Mouse (Mus musculus) erythroid progenitor cell, adult 5-6 weeks (primary cell): ENCODE data around the gene Efna5. TPM values are rescaled to one million over a fixed set of nuclear protein-coding genes. Genes with fewer than 3 reads are reported as not detected.

Source experiments
- ATAC-seq: replicated peaks from 2 replicates; pipeline ENCODE4 v1.8.0; 2016; ENCODE audit warnings: moderate number of reproducible peaks, mild to moderate bottlenecking, moderate TSS enrichment, inconsistent platforms; ENCODE audit not compliant: poor library complexity, low FRiP score, severe bottlenecking
- total RNA-seq, 2 experiments: library from RNA; stranded (forward) in 1 of 2; stranded (reverse) in 1 of 2; fragments of 150-400 nt in 1 of 2; fragments of 186-747, 209-891 nt in 1 of 2; gene quantifications; 2 replicates each; pipeline versions ENCODE4 v1.2.3 to v1.2.4; 2015 to 2017; ENCODE audit warnings: low replicate concordance in 2 of 2

The Efna5 gene
- total RNA-seq, 2 experiments from 2014 or later = not detected

DNA sequence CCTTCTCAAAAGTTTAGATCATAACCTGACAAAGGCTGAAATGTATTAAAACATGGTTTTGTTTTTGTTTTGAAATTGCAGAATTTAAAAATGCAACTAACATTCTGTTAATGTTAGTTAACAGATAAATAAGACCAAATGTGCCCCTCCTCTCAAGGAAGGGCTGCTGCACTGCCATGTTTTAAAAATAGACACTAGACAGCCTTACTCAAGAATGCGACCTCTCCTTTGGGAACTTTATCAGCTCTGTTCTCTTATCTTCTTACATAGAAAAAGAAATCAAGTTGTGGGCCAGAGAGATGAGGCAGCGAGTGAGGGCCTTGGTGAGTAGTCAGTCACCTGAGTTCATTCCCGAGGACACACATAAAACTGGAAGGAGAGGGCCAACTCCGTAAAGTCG, 158.2 kb downstream of the Efna5 start:
- ATAC-seq = no peak

DNA sequence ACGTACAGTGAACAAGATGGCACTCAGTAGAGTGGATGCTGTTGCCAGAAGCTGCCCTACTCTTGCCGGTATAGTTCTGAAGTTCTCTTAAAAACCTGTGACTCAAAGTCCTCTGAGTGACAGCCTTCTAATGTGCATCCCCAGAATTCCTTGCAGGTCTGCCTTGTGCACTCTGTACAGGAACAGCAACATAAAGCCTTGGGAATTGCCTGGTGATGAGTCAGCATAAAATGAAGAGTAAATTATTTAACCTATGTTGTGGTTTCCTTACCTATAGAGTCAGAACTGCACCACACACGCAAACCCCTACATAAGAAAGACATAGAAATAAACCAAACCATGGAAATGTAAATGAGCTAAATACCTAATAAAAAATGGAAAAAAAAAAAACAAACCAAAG, 159.5 kb downstream of the Efna5 start:
- ATAC-seq = no peak

DNA sequence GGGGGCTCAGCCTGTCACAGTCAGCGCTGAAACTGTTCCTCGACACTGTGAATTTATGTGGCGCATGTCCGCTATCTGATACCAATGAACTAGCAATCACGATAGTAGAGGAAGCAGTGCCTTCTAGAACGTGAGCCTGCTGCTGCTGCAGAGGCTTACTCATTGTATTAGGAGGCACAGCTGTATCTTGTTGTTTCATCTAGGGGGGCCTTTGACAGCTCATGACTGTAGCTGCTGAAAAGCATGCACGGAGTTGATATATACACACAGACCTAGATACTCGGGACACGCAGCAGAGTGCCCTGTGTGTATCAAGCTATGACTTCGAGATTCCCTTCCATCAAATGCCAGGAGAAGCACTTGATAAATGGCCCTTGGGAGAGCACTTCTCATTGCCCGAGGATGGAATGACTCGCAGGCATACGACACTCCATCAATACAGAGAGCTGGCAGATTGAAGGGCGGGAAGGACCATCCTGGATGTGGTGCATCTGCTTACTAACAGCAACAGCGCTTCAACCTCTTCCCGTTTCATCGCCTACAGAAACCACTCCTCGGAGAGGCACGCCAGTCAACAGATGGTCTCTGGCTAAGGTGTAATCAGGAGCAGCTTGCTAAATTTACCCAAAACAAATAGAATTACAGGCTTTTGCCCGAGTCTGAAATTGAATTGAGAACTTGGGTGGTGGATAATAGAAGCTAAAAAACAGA, 160.2 kb downstream of the Efna5 start:
- ATAC-seq = no peak

GRCm38 (mm10) chr17:62717426-62718131, 163.5 kb downstream of the Efna5 start:
- ATAC-seq = no peak

DNA sequence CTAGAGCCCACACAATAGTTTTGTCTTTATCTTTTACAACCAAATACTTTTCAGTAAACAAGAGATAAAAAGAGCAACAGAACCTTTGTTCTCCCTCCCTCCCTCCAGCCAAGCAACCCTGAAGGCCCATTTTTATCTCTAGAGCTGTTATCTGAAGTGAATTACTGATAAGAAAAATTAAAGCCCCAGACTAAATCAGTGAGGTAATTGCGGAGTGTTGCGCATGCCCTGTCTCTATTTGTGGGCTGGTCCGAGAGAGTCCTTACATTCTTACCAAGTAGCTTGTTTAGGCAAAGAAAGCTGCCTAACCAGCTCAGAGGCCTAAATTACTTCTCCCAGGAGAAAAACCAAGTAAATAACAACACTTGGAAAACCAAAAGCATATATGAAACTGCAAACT, 167.7 kb downstream of the Efna5 start:
- ATAC-seq = no peak

DNA sequence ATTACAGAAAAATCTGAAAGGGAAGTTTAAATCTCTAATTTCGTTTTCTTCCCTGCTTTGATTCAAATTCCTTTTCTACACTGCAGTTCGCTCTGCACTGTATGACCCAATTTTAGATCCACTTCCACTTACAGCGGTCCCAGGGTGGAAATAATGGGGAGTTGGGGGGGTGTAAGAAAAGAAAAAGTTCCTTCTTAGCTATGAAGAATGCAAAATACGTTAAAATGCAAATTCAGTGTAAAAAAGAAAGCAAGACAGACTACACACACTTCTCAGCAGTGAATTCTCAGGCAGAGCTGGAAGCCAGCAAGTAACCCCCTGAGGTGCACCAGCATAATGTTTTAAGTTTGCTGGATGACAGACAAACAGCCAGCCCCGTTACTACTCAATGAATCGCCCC, 174.7 kb downstream of the Efna5 start:
- no peak for ATAC-seq

- ATAC-seq = no peak
Measured at GRCm38 (mm10) chr17:62702020-62702814, 178.9 kb downstream of the Efna5 start.

DNA sequence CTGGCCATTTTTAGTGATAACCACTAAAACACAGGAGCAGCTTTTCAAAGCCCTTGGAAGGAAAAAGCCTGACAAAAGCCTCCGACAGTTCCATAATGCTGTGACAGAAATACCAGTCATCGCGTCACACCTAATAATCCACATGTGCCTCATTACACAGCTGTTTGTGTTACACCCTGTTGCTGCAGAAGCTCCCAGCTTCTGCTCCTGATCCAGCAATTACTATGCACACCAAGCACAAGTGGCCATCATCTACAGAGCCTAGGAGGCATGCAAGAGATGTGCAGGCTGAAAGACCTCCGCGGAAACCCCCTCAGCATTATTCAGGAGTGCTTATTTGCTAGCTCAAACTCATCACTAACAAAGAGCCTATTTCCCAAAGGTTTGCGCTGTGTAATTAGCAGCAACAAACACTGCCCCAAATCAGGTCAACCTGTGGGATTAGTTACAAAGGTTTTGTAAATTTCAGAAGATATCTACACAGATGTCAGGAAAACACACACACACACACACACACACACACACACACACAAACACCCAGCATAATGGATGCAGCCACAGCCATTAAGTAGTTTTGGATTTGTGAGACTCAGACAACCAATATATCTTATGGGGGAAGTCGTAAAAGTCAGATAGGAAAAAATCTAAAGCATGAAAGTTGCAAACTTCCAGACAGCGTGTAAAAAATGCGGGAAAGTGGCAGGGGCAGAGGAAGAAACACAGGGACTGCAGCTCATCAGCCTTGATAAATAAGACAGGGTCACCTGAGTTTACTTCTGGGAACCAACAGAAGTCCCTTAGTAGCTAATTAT, 180.1 kb downstream of the Efna5 start:
- ATAC-seq = no peak

- no peak for ATAC-seq
Measured at GRCm38 (mm10) chr17:62694958-62695437, 186.1 kb downstream of the Efna5 start.

GRCm38 (mm10) chr17:62692242-62692641, 188.9 kb downstream of the Efna5 start:
- ATAC-seq = no peak

- ATAC-seq = no peak
Measured at GRCm38 (mm10) chr17:62691201-62691715, 189.9 kb downstream of the Efna5 start.

GRCm38 (mm10) chr17:62690256-62690655, 190.9 kb downstream of the Efna5 start:
- no peak for ATAC-seq

- no peak for ATAC-seq
Measured at GRCm38 (mm10) chr17:62689646-62690045, 191.5 kb downstream of the Efna5 start.

- ATAC-seq = no peak
Measured at GRCm38 (mm10) chr17:62687369-62687768, 193.7 kb downstream of the Efna5 start.

GRCm38 (mm10) chr17:62685181-62685580, 195.9 kb downstream of the Efna5 start:
- ATAC-seq = no peak

DNA sequence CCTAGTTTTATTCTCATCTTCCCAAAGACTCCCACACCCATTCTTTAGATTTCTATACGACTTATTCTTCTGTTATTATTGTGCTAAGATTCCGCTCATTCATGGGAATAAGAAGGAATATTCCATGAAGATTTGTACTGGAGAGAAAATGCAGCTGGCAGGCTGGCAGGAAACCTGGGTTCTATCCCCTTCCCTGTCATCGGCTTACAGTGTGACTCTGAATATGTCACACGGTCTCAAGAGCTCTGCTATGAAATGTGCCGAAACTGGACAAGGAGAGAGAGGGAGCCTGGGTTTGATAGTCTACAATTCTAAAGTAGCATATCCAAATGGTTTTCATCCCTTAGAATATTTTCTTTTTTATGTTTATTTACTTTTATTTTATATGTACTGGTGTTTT, 198.0 kb downstream of the Efna5 start:
- ATAC-seq = no peak

GRCm38 (mm10) chr17:62681726-62682125, 199.4 kb downstream of the Efna5 start:
- no peak for ATAC-seq

DNA sequence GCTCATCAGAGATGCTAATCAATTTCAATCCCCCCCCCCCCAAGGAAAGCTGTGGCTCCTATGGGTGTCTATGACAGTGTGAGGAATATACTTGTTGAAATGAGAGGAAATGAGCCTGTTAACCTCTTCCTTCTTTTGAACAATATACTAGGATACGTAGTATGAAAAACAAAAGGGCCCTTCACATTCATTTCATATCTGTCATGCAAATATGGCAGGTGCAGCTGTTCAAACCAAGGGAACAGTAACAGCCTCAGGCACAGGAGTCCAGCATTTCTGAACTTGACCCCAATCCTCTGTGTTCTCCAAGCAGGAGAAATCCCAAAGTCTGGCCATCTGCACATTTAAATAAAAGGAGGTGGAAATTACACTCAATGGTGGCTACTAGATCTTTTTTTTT, 200.4 kb downstream of the Efna5 start:
- ATAC-seq = no peak

DNA sequence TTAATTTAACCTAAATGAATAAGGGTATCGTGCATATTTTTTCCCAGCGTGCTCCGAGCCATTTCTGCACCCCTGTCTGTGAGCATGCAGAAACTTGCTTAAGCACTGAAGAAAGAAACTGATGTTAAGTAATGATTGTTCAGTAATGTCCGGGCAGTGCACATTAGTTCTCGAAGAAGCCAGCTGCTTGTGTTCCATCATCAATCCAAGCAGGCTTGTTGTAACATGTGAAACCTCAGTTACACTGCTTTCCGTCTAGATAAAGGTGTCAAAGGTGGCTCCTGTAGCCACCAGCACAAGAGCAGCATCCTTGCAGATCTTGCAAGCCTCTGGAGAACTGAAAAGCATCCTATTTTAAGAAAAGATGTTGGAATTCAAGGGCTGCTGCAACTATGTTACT, 204.3 kb downstream of the Efna5 start:
- no peak for ATAC-seq

DNA sequence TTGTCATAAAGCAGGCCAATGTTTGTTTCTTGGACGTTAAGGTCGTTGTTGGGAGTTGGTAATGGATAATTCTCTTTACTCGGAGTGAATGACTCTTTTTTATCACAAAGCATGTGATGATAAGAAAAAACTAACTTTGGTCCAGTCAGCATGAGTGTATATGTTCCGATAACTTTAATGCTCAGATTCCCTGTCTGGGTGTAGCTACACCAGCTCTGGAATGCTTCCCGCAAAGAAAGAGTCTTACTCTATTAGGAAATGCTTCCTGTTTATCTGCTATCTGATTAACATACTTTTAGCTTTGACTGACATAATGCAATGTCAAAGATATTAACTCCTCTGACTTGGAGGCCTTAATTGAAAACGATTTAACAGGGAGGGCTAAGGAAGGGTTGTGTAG, 204.7 kb downstream of the Efna5 start:
- no peak for ATAC-seq
